Mouse (Mus musculus) adrenal gland, adult (tissue): ENCODE data around the gene Gm10642.

Experiments
- DNase-seq, 2 experiments: peaks; one replicate each; pipeline ENCODE4 v3.0.0; 2022 to 2023; ENCODE audit warnings: low spot score in 1 of 2; ENCODE audit not compliant: inconsistent age in 2 of 2

The Gm10642 gene

DNA sequence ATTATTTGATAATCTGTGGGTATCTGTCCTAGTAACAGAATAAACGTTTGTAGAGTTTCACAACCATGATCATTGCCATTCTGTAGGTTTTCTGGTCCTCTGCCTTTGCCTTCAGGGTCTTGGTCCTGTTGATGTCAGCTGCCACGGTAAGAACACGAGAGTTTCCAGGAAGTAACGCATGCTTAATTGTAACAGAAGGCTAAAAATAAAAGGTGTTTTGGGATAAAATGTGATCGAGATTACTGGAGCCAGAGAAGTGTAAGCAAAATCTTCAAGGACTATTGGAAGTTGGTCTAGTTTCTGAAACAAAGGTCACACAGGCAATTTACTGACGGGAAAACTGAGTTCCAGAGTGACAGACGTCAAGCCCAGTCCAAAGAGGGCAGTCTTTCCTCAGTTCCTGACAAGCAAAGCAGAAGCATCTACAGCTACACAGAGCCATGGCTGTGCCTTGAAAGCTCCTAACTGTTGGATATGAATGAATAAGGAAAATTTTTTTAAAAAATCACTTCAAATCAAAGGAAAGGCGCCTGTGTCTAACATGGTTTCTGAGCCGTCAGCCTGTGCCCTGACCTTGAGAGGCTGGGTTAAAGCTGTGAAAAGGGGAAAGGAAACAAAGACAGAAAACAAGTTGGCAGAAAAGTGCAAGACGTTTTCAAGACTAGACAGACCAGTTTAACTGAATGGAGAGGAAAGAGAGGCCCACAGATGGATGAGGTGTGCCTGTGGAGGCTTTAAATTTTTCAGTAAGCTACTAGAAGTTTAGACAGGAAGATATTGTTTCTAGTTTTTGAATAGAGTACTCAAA is 15.9 kb downstream of the Gm10642 start:
- DNase-seq, result peak; percentile 18 to 65

DNA sequence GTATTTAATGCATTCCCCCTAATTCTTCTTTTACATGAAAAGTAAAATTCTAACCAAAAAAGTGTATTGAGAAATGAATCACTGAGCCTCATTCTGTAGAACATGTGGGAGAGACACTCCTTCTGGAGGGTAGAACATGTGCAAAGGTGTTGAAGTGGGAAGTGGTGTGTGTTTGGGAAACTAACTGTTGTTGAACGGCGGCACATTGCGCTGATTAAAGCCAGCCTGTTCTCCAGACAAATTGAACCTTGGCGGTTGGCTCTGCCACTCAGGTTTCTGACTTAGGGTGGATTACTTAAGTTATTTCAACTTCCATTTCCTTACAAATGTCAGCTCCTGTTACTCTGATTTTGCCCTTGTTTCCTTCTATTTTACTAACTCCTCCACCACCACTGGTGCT is 17.6 kb downstream of the Gm10642 start:
- no peak for DNase-seq

DNA sequence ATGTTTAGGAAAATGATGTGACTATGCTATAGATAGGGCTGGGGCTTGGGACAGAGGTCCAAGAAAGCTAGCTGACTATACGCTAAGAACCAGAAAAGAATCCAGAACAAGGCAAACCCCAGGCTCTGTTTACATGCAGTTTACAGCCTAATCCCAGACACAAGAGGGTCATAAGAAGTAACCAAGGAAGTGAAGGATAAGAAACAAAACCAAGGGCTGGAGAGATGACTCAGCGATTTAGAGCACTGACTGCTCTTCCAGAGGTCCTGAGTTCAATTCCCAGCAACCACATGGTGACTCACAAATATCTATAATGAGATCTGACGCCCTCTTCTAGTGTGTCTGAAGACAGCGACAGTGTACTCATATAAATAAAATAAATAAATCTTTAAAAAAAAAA is 19.1 kb downstream of the Gm10642 start:
- DNase-seq, result no peak

DNA sequence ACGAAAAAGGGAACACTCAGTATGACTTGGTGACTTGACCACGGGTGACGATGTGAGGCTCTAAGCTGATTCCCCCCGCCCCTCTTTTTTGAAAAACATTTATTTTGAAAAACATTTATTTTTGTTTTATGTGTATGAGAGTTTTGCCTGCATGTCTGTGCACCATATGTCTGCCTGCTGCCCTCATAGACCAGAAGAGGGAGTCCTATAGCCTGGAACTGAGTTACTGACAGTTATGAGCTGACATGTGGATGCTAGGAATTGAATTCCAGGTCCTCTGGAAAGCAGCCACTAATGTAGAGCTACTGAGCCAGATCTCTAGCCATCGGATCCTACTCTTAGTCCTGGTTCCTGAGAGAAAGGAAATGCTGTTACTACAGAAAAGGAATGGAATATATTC is 19.9 kb downstream of the Gm10642 start:
- DNase-seq, result no peak

DNA sequence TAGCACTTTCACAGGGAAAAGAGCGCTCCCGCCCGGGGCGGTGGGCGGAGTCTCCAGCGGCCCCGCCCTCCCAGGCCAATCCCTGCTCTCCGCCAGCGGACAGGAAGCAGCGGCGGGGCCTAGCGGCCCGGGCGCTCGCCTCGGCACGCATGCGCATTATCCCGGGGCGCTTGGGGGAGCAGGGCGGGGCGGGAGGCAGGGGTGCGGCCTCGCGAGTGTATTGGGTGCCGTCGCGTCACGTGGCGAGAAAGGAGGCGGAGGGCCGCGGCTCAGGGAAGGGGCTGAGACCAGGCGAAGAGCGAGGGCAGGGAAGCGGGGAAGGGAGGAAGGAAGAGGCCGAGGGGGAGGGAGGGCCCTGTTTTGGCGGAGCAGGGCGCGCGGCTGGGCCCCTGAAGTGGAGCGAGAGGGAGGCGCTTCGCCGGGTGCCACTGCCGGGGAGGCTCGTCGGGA is 22.7 kb downstream of the Gm10642 start, which contains the start of gene Adam10:
Gene Adam10, plus strand, starts transcription at position 316 of the 450 bp plus-strand sequence.
- DNase-seq, result peak; percentile 100

DNA sequence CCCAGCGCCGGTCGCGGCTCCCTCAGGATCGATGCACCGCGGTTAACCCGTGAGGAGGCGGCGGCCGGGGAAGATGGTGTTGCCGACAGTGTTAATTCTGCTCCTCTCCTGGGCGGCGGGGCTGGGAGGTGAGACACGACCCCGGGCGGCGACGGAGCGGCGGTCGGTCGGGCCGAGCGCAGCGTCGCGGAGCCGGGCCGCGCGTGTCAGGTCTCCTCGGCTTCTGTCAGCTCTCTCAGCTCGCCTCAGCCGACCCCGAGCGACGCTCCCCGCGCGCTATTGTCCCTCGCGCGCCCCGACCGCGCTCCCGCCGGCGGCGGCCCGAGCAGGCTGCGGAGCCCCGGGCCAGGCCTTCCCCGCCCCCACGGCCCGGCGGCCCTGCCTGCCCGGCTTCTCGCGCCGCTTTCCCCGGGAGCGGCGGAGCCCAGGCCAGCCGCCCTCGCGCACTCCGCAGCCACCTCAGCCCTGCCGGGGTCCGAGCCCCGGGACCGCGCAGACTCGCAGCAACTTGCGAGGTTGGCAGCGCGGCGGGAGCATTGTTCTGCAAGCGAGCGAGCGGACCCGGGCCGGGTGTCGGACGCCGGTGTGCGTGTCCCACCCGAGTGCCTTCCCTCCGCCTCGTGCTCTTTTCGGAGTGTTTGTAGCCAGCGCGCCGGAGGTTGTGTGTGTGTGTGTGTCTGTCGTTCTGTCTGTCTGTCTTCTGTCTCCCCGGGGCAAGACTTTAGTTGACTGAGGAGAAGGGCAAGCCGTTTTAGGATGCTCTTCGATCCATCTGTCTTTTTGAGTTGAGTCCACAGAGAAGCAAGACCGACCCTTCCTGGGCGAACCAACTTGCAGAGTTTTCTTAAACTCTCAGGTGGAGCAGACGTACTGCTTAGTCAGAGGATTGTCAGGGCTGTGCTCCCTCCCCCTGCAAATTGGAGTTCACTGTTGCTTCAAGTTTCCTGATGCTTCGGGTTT is 23.4 kb downstream of the Gm10642 start:
- DNase-seq, result peak; percentile 69 to 87

DNA sequence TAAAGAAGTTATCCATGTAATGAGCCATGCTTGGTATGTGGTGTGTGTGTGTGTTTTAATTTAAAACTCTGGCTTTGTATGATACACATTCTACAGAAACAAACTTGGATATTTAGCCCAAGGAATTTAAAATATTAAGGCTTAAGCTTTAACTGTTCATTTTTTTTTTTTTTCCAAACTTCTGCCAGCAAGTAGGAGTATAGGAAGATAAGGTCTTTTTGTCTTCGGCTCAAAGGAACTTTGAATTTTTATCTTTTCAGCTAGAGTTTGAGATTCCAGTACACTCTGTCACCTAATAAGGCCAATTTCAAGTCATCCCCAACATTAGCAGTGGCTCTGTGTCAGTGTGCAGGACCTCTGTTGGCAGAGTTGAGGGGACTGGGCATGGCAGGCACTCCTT is 26.2 kb downstream of the Gm10642 start:
- no peak for DNase-seq

DNA sequence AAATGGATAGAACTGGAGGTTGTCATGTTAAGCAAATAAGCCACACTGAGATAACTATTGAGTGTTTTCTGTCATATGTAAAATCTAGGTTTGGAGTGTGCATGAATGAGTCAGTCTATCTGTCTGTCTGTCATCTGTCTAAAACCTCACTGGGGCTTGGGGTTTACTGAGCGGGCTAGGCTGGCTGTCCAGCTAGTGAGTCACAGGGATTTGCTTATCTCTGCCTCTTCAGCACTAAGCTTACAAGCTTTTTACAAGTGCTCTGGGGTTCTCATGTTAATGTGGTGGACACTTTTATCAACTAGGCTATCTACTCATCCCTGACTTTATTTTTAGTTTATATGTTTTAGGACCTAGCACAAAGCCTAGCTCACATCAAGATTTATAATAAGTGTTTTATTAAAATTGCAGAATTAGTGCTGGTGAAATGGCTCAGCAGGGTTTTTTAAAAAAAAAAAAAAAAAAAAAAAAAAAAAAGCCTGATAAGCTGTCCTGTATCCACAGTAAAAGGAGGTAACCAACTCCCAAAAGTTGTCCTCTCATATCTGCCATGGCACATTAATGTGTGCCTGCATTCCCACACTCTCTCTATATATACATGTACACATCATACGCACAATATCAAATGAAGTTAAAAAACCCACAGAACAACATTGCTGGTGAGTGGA is 32.4 kb downstream of the Gm10642 start:
- peak; percentile 18 to 57 for DNase-seq

DNA sequence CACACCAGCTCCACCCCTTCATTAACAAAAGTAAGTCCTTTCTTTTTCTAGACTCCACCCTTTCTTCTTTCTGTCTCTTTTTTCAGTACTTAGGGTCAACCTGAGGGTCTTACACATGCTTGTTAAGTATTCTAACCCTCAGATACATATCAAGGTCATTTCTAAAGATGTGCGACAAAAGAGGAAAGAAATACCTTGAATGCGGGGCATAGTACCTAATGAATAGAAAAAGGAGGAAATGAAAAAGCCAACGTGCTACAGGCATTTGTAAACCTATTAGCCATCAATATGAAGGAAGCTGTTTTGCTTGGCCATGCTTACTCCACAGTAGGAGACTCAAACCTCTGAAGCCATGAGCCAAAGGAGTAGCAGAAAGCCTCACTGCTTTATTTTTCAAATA is 33.9 kb downstream of the Gm10642 start:
- no peak for DNase-seq

DNA sequence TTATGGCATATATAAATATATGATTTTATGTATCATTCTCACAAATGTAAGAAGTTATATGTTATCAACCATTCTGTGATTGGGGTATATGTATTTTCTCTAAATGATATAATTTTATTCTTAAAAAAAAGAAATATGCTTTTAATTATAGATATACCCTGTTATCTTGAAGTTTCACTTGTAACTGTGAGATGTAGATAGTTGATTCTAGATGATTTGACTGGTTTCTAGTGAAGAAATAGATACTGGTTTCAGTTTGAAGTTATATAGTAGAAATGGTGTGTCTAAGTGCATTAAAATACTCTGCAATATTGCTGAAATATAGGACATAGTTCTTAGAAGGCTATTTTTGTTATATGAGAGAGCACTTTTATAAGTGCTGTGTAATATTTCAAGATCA is 34.5 kb downstream of the Gm10642 start:
- DNase-seq, result no peak

DNA sequence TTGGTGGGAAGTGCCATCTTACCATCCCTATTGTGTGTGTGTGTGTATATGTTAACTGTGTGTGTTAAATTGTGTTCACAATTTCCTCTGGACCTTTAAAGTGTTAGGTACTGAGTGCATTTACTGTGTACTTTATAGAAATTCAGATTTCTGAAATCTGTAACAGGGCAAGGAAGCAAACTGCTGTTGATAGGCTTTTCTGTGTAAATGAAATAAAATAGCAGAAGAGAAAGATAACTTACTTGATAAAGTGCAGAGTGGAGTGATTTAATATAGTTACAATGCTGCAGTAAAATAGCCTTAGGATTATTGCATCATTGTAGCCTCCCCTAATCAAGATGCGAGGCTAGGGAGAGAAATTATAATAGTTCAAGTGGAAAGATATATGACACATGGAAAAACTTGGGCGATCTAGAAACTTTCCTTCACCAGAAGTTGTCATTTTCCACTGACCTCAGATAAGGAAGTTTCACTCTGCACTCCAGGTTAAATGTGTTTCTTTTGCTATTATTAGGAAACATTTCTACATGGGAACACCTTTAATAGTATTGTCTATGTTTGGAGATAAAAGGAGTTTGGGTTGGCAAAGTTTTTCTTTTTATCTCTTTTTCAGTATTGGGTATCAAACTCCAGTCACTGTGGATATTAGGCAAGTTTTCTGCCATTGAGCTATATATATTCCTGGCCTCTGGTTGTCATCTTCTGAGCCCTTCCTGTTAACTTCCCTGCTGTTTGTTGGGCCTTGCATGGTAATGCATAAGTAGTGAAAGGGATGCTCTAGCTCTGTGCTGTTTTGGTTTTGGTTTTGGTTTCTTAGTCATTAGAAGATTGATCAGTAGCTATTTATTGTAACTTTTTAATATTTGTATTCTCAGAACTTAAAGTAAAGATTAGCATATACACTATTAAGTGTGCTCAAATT is 36.0 kb downstream of the Gm10642 start:
- DNase-seq, result no peak

DNA sequence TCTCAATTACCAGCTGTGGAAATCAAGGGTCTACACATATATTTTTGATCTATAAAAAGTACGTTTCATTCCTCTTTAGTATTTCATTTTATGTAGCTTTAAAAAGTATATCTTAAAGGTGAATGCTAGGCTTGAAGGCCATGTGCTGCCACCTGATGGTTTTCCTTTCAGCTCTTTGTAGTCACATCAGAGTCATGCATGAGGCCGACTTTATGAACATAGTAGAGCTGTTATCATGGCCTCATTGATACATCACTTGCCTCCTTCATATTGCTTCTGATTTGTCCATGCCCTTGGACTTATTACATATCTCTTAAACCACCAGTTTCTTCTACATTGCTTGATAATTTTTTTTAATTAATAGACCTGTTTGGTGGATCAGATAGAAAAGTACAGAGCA is 39.7 kb downstream of the Gm10642 start:
- no peak for DNase-seq

DNA sequence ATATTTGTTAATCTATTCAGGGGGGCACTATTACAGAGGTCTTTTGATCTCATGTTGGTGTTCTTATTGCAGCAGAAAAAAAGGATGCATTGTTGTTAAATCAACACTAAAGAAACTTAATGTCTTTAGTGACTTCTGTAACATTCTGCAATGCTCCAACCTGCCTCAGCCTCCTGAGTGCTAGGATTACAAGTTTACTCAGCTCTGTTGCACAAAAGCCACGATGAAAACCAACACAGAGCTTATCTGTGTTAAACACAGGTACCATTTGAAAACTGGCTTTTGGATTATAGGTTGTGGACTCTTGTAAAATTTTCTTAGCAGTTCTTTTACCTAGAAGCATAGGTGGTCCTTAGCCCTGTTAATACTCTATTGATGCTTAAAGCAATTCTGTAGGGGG is 42.0 kb downstream of the Gm10642 start:
- no peak for DNase-seq

DNA sequence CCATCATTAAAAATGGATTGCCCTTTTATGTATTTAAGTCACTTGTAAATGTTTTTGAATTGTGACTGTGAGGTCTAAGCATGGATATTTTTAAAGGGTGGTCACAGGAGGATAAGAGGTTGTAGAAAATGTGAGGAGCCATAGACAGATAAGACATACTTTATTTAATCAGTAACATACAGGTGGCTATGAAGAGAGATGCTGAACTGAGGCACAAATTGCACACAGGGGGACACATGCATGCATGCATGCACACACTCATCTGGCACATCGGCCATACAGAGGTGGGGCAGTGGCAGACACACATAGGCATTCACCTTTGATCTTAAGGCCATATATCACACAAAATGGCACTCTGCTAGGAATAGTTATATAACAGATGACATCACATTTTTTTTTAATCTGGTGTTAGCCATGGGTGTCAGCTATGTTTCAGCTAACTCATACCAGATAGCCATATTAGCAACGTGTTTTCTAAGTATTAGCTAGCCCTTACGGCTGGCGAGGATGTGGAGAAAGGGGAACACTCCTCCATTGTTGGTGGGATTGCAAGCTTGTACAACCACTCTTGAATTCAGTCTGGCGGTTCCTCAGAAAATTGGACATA is 47.6 kb downstream of the Gm10642 start:
- DNase-seq, result no peak

DNA sequence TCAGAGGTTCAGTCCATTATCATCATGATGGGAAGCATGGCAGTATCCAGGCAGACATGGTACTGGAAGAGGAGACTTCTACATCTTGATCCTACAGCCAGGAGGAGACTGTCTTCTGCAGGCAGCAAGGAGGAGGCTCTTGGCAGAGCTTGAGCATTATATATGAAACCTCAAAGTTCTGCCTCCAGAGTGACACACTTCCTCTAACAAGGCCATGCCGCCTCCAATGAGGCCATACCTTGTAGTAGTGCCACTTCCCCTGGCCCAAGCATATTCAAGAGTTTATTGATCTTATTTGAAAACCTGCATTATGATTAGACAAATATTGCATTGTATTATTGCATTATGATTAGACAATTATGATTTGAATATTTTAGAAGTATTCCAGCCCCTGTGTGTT is 50.4 kb downstream of the Gm10642 start:
- no peak for DNase-seq
